Mouse (Mus musculus): ENCODE measurements around the gene Slc6a8.
A peak's percentile ranks its signal among the peaks of the same experiment; 100 is the strongest.

Slc6a8 gene

DNA sequence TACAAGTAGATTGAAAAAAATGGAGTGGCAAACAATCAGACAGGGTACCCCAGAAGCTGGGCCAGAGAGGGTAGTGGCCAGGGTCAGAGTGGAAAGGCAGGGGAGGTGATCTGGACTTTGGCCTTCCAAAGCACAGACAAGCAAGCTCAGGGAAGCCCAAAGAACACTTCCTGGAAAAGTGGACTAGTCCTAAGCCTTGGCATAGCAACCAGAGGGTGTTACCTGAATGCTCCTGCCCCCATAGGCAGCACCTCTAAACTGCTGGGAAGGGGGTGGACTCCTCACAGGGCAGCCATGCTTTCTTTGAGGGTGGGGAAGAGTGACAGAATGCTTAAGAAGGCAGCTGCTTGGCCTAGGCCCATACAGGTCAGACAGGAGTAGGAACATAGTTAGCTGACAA, 12.0 kb downstream of the Slc6a8 start:
- DNase-seq (ENCODE audit: low spot score) = no peak

DNA sequence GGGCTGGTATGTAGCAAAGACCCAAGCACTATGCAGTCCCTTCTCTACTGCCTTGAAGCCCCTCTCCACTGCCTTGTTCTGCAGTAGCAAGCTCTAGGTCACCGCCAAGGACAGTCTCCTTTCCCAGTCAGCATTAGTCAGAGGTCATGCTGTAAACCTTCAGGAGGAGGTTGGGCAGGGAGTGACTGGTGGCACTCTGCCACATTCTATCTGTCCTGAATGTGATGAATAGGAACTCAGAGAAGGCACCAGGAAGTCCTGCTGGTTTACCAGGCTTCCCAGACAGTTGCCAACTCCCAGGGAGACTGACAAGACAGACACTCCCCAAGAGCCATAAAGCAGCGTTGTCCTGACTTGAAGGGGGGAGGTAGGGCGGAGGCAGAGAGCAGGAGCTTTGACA, 12.7 kb downstream of the Slc6a8 start:
- DNase-seq (ENCODE audit: low spot score) = no peak

DNA sequence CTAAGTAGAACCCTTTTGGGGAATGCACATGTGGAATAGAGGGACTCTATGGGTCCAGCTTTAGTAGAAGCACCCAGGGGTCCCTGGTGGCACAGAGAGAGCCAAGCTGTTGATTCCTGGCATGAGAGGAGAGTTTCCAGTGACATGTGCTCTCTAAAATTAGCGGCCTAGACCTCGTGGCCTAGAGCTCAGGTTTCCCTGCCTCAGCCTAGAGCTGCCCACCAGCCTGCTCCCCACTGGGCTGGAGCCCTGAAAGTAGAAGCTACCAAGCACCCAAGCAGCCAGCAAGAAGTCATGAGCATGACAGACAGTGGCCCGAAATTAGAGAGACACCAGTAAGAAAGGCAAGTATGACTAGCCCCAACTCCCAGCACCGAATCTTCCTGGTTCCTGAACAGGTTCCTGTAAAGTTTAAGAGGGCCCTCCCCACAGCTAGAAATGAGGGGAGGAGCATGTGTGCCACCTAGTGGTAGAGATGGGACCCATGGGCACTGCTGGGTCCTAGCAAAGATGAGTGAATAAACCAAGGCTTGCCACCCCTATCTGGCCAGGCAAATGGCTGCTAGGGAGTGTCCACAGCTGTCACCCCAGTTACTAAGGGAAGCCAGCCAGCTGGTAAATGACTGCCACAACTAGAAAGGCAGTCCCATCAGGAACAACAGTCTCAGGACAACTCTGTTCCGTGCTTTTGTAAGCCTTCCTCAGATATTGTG, 18.1 kb downstream of the Slc6a8 start:
- DNase-seq (ENCODE audit: low spot score) = no peak

DNA sequence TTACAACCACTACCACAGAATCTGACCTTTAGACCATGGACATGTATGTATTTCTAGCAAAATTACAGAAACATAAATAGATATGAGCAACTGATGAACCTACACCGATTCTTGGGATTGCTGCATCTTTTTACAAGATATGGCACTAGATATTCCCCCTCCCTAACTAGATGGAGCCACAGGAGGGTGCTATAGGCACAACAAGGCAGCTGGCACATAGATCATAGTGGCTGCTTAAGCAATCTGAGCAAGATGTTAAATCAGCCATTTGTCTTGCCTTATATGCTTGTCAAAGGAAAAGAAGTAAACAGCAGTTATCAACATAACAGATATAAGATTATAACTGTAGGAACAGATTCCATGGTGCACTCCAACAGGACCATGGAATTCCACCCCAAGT, 27.5 kb downstream of the Slc6a8 start:
- no peak for DNase-seq (ENCODE audit: low spot score)

DNA sequence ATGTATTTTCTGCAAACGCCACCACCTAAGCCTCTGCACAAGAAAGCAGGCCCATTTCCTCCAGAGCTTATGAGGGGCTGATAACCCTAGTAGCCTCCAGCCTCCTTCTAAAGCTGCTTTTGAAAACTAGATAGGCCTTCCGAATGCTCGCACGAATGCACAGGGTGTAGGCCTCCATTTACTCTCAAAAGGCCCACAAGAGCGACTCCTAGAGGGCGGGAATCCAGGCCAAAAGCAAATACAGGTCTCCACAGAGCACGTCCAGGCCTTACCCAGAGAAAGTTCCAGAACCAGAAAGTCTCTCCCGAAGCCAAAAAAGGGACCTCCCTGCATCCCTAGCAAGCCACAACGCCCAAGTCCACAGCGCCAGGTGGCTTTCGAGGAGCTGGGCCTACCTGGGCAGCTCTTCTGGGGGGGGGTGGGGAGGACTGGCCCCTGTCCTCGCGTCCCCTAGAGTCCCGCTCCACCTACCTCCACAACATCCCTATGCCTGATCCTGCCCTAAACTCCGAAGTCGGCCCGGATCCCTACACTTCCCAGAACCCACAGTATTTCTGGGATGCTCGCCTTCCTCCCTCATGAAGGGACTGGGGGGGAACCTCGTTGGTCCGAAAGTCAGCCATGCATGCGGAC, 42.6 kb downstream of the Slc6a8 start:
- no peak for DNase-seq (ENCODE audit: low spot score)

DNA sequence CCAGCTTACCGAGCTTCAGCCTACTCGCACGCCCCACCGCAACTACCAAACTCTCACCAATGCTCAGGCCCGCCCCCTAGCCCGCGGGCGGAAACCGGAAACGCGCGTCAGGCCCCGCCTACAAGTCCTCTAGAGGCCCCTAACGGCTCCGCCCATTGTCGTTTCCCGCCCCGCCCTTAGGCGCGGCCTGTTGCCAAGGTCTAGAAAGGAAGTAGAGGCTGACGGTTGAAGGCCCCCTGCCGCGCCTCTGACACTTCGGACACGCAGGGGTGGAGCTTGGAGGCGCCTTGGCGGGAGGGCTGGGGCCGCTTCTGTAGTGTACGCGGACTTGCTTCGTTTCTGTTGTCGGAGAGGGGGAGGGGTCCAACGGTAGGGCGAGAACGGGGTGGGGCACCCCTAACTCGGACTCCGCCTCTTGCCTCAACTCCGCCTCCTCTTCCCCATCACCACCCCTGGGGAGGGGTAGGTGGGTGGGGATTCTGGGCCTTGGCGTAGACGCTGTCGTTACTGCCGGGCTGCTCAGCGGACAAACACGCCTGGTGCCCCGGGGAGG, 43.2 kb downstream of the Slc6a8 start, which contains the start of the genes Bcap31 and Abcd1:
Bcap31 (minus strand) TSS at position 67 of the 553 bp plus-strand sequence.
Abcd1 (plus strand) TSS at position 489 of the 553 bp plus-strand sequence.
- peak; percentile 67 for DNase-seq (ENCODE audit: low spot score)

DNA sequence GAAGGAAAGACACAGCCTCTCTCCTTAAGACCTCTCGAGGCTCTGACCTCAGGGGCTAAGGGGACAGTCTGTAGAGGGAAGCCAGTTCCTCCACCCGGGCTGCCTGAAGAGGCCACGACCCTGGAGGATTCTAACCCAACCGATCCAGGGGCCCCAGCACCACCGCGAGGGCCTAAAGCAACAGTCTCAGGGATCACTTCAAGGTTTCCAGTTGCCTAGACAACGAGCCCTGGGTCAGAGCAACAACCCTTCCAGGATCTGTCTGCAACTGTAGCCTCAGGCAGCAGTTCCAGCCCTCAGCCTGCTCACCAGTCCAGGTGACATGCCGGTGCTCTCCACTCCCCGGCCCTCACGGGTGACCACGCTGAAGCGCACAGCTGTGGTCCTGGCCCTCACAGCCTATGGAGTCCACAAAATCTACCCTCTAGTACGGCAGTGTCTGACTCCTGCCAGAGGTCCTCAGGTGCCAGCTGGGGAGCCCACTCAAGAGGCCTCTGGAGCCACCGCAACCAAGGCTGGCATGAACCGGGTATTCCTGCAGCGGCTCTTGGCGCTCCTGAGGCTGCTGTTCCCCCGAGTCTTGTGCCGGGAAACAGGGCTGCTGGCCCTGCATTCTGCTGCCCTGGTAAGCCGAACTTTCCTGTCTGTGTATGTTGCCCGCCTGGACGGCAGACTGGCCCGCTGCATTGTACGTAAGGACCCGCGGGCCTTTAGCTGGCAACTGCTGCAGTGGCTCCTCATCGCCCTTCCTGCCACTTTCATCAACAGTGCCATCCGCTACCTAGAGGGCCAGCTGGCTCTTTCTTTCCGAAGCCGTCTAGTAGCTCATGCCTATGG, 44.0 kb downstream of the Slc6a8 start:
- DNase-seq (ENCODE audit: low spot score) = no peak

DNA sequence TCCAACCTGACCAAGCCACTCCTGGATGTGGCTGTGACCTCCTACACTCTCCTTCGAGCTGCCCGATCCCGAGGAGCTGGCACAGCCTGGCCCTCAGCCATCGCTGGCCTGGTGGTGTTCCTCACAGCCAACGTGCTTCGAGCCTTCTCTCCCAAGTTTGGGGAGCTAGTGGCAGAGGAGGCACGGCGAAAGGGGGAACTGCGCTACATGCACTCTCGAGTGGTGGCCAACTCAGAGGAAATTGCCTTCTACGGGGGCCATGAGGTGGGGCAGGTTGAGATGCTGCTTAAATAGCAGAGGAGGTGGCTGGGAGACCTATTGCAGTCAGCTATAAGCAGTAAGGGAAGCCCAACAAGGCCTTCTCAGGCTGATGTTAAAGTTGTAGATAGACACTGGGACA, 44.7 kb downstream of the Slc6a8 start:
- DNase-seq (ENCODE audit: low spot score) = no peak

DNA sequence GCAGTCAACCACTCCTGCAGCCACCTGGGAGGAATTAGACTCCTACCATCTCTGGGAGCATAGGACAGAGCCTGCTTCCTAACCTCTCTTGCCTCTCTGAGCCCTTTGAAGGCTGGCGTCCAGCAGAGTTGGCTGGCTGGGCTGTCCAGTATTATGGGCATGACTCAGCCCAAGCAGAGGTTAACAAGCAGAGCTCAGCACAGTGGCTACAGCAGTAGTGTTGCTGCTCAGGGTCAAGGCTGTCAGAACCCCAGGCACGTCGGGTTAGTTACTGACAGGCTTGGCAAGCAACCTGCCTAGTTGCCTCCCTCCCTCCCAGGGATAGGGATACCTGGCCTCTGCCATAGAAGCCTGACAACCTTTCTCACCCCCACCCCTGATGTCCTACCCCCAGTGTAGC, 45.3 kb downstream of the Slc6a8 start:
- no peak for DNase-seq (ENCODE audit: low spot score)

DNA sequence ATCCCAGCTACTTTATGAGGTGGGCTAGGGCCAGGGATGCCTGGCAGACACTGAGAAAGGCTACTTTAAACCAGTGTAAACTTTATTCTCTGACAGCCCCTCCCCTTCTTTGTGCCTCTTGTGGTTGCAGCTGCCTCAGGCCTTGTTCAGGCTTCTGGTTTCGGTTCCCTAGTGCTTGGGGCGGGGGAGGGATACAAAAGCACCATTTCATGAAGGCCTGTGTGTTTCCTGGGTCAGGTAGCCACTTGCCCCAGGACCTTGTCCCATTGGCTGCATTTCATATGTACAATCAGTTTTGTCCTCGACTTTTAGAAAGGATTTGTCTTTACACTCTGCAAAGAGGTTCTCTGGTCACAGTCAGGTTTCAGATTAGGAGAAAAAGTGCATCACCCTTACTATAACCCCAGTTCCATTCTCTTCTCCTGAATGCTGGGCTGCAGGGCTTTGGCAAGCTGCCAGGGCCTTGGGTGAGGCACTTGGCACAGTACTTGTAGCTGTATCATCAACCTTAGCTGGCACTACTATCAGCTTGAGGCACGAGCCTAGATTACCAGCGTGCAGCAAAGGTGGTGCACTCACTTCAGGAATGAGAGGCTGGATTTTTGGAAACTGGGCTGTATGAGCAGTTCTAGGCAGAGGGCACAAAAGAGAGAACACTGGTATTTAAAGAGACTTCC, 45.9 kb downstream of the Slc6a8 start:
- no peak for DNase-seq (ENCODE audit: low spot score)

DNA sequence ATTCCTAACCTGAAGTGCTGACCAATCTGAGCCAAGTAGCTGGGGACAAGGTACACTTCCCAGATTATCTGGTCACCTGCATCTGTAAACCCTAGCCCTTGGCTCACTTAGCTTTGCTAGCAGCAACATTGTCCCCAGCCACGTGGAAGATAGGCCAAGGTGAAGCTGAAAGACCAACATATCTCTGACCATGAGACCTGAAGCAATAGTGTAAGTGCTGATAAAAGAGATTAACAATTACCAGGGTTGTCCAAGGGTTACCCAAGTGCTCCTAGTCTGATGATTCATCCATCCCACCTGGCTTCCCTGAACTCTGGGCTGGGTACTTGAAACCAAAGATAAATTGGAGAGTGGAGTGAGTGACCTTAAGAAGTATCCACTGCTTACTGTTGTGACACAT, 58.0 kb downstream of the Slc6a8 start:
- no peak for DNase-seq (ENCODE audit: low spot score)

Measured in layer of hippocampus, adult 9-10 months (tissue).